Mouse (Mus musculus) cortical plate, adult 2 months (tissue): ENCODE results near the gene Cavin1.

Experiments
- CTCF ChIP-seq: fragments of 200-500 bp; IDR thresholded peaks from 2 replicates; pipeline ENCODE4 v1.5.1; 2011; ENCODE audit warnings: mild to moderate bottlenecking, control low read depth, low read length; ENCODE audit not compliant: insufficient read depth; ENCODE audit errors: extremely low read depth
- POLR2A ChIP-seq: fragments of 200-500 bp; IDR thresholded peaks from 2 replicates; pipeline ENCODE4 v1.6.1; 2011; ENCODE audit warnings: mild to moderate bottlenecking, low read length, control low read depth; ENCODE audit not compliant: insufficient read depth; ENCODE audit errors: extremely low read depth

GRCm38 (mm10) chr11:100993437-100993836 lies 22.8 kb upstream of the Cavin1 start:
- no peak for TF ChIP-seq POLR2A
- TF ChIP-seq CTCF: no peak
